Mouse (Mus musculus) urinary bladder, postnatal 25 days (tissue): Measurements from ENCODE around the gene Tmem170.

Experiments used
- DNase-seq: peaks from one replicate; pipeline ENCODE4 v3.0.0; 2022; ENCODE audit warnings: low spot score

Tmem170 gene

DNA sequence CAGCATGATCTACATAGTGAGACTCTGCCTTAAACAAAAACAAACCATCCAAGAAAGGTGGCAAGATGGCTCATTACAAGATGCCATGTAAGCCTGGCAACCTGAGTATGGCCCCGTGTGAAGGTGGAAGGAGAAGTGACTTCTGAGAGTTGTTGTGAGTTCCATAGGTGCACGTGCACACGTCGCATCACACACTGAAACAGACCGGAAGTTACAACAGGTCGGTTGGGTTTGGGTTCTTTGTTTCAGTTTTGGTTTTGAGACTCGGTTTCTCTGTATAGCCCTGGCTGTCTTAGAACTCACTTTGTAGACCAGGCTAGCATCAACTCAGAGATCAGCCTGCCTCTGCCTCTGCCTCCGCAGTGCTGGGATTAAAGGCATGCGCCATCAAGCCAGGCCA, 62.7 kb downstream of the Tmem170 start:
- DNase-seq = no peak
